Mouse (Mus musculus) sigmoid colon, adult 10 weeks (tissue): Measurements from ENCODE around the gene Olfr1306. TPM values are rescaled to one million over a fixed set of nuclear protein-coding genes. Genes with fewer than 3 reads are reported as not detected.

Experiments
- polyA plus RNA-seq: library from polyadenylated mRNA; stranded (reverse); fragments of 350-450 nt; fragmentation: Illumina TruSeq; extraction: RNeasy Lipid Tissue Mini Kit (QIAGEN cat#74804); gene quantifications from one replicate; pipeline ENCODE4 v1.2.3, GENCODE M21; 2014; ENCODE audit warnings: low read depth, low replicate concordance

The Olfr1306 gene
- polyA plus RNA-seq, result not detected

DNA sequence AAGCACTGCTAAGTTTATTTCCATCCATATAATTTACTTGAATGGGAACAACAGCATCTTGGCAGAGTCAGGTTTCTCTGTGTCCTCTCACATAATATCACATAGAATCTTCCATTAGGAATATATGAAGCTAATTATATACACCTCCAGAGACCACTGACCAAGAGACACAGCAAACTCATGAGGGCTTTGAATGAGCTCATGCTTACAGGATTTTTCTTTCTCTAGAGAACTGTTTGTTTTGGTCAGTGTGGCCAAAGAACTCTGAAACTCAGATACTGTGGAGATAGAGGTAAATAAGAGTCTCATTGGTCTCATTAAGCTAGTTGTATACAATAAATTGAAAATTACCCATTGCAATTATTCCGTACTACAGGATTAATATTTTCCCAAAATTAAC lies at the start of gene Olfr1306:
Gene Olfr1306, minus strand, starts transcription at position 101 of the 400 bp plus-strand sequence.

DNA sequence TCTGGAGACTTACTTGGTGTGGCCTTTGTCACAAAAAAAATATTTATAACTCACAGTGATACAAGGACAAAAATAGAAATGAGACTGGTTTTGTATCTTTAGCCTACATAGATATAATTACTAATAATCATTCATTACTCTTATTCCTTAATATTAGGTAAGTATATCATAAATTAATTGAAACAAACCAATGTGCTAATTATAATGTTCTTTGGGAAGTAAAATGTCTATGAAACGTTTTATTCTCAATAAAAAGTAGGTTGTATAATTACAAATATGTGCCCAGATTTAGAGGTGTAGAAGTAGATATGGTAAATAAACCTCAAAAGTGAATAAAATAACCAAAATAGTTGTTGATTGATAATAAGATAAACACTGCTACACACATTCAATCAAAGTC lies 48.8 kb upstream of the Olfr1306 start, which contains the start of gene Olfr1308:
Gene Olfr1308, minus strand, starts transcription at position 101 of the 400 bp plus-strand sequence.

DNA sequence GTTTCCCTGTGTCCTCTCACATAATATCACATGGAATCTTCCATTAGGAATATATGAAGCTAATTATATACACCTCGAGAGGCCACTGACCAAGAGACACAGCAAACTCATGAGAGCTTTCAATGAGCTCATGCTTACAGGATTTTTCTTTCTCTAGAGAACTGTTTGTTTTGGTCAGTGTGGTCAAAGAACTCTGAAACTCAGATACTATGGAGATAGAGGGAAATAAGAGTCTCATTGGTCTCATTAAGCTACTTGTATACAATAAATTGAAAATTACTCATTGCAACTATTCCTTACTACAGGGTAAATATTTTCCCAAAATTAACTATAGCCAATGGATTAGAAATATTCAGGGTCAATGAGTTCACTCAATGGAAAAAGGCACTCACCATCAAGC lies 33.3 kb upstream of the Olfr1306 start, which contains the start of gene Olfr1307:
Gene Olfr1307, minus strand, starts transcription at position 101 of the 400 bp plus-strand sequence.

DNA sequence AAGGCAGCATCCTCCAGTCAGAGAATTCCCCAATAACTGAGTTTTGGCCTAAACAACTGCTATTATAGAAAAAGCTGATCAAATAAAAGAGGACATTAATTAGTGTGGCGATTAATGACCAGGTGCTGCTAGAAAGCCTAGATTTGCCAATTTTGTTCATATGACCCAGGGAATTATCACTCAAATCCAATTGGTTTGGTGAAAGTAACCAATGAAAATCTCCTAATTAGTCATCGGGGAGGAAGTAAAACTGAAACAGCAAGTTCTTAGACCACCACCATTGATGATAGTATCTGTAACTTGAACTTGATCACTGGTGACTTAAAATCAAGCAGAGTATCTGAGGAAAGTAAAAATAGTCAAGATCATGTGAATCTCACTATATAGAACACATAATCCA lies 39.0 kb downstream of the Olfr1306 start, which contains the start of gene Olfr1305:
Gene Olfr1305, minus strand, starts transcription at position 101 of the 400 bp plus-strand sequence.

Other genes starting within 250 kb of the Olfr1306 start
- gene Olfr1301, start 165.3 kb downstream of the Olfr1306 start, polyA plus RNA-seq, result not detected
- gene Olfr1302, start 138.8 kb downstream of the Olfr1306 start, polyA plus RNA-seq, result not detected
- not detected for gene Olfr1303, start 95.9 kb downstream of the Olfr1306 start, polyA plus RNA-seq
- not detected for gene Olfr1305, start 39.1 kb downstream of the Olfr1306 start, polyA plus RNA-seq
- not detected for gene Olfr1307, start 33.2 kb upstream of the Olfr1306 start, polyA plus RNA-seq
- not detected for gene Olfr1308, start 48.7 kb upstream of the Olfr1306 start, polyA plus RNA-seq
- not detected for gene Olfr1309, start 74.0 kb upstream of the Olfr1306 start, polyA plus RNA-seq
- gene Olfr1310, start 96.4 kb upstream of the Olfr1306 start, polyA plus RNA-seq, result not detected
- not detected for gene Olfr1311, start 108.1 kb upstream of the Olfr1306 start, polyA plus RNA-seq
- not detected for gene Olfr1312, start 134.0 kb upstream of the Olfr1306 start, polyA plus RNA-seq
- gene Olfr1313, start 161.6 kb upstream of the Olfr1306 start, polyA plus RNA-seq, result not detected
- gene Olfr1314, start 180.5 kb upstream of the Olfr1306 start, polyA plus RNA-seq, result not detected
- not detected for gene Olfr1315-ps1, start 199.2 kb upstream of the Olfr1306 start, polyA plus RNA-seq
- not detected for gene Olfr1316, start 218.7 kb upstream of the Olfr1306 start, polyA plus RNA-seq
- gene Olfr1317, start 224.1 kb upstream of the Olfr1306 start, polyA plus RNA-seq, result not detected
- not detected for gene Olfr1318, start 237.9 kb upstream of the Olfr1306 start, polyA plus RNA-seq